Mouse (Mus musculus) Patski (cell line): ENCODE results near the gene Ifitm2. TPM values are rescaled to one million over a fixed set of nuclear protein-coding genes. Genes with fewer than 3 reads are reported as not detected.

Source experiments
- ATAC-seq: fragments of 100-300 bp; one replicate; pipeline ENCODE4 v1.8.0; 2021
- CTCF ChIA-PET: fragments of 350-600 bp; sonication (Branson Sonifier 250); formaldehyde crosslinking; loops from one replicate; lab custom pipeline; 2022; ENCODE audit warnings: inconsistent platforms; lab: Charles Lee
- POLR2A ChIA-PET: fragments of 350-600 bp; sonication (Branson Sonifier 250); formaldehyde crosslinking; loops from one replicate; lab custom pipeline; 2022; ENCODE audit warnings: antibody characterized with exemption, inconsistent platforms; lab: Charles Lee
- DNase-seq: peaks from one replicate; pipeline ENCODE4 v3.0.0-alpha.2; 2011; ENCODE audit warnings: low read depth, low spot score
- H3K27me3 ChIP-seq: fragments of 371-371 bp; one replicate; pipeline ENCODE4 v1.5.1; 2021
- CTCF ChIP-seq: fragments of 100-300 bp; IDR thresholded peaks from one replicate; pipeline ENCODE4 v1.5.1; 2021
- in situ Hi-C: fragments of 300-500 bp; cut with MboI; formaldehyde crosslinking; loops from 3 replicates; pipeline ENCODE4 v1.11.1; 2018; ENCODE audit warnings: low pct_unique_long_range_greater_than_20kb, mixed read lengths
- polyA plus RNA-seq: library from polyadenylated mRNA; unstranded; gene quantifications from one replicate; pipeline ENCODE4 v1.2.3, GENCODE M21; 2021

Ifitm2 gene
- polyA plus RNA-seq, 1 experiment from 2014 or later, result 257 TPM

DNA sequence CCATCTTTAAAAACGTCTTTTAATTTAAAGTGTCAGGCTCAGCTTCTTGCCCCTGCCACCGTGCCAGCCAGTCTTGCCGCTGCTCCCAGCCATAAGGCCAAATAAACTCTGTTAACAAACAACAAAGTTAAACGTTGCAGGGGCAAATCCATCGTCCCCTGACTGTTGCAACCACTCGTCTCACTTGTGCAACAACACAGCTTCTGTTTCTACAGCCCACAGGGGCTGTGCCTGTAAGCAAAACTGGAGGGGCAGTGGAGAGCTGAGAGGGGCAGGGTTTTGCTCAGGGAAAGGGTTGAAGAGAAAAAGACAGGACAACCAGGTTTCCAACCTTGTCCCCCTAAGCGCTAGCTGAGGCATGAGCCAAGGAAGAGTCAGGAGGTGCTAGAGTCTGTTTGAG is 47.6 kb downstream of the Ifitm2 start:
- no peak for ATAC-seq
- in situ Hi-C loops, result no loop called here
- TF ChIP-seq CTCF, result no peak
- POLR2A ChIA-PET, result no interaction called here
- no peak for DNase-seq
- CTCF ChIA-PET, result interaction anchor here (0.8 to 2.1 kb wide), 12 partner anchors 9 to 164 kb away, joined by 3 to 10 read pairs (median 4); partner anchors contain the start of genes B4galnt4 and Scgb1c1
- H3K27me3 ChIP-seq, result no peaks in the 10 kb centered on the region

DNA sequence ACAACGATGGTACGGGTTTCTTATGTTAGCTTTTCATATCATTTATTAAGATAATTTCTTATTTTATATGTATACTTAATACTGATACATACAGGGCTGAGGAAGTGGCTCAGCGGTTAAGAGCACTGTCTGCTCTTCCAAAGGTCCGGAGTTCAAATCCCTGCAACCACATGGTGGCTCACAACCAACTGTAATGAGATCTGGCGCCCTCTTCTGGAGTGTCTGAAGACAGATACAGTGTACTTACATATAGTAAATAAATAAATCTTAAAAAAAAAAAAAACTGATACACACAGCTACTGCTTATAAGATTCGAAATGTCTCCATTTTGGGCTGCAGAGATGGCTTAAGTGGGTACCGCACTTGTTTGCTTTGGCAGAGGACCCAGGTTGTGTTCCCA is 48.1 kb downstream of the Ifitm2 start:
- ChIA-PET POLR2A (no interaction called here), CTCF (interaction anchor here (1.1 to 2.0 kb wide), 8 partner anchors 9 to 153 kb away, joined by 3 to 8 read pairs (median 5); partner anchors contain the start of genes B4galnt4 and Scgb1c1)
- H3K27me3 ChIP-seq, result no peaks in the 10 kb centered on the region
- in situ Hi-C loops, result no loop called here
- DNase-seq (no peak), ATAC-seq (no peak)
- peak; percentile 44 for TF ChIP-seq CTCF

DNA sequence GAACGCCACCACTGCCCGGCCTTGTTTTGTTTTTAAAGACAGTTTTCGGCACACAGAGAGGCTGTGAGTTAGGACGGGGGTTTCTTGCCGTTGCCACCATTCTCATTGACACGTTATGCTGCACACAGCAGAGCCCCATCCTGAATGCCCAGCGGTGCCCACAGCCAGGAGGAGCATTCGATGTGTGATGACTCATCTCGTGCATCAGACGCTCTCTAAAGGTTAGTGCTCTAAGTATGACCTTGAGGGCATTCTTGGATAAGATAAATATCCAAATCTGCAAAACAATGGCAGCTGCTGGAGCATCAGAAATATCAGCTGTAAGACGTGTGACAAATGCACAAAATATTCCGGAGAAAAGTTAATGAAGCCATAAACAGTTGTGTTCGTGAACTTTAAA is 48.7 kb downstream of the Ifitm2 start:
- DNase-seq, result no peak
- POLR2A ChIA-PET, result no interaction called here
- no peak for ATAC-seq
- no peak for TF ChIP-seq CTCF
- H3K27me3 ChIP-seq, result no peaks in the 10 kb centered on the region
- in situ Hi-C loops, result no loop called here
- CTCF ChIA-PET, result interaction anchor here (1.1 to 2.0 kb wide), 4 partner anchors 8 to 62 kb away, joined by 3 to 7 read pairs (median 5); partner anchors contain the start of gene Scgb1c1

DNA sequence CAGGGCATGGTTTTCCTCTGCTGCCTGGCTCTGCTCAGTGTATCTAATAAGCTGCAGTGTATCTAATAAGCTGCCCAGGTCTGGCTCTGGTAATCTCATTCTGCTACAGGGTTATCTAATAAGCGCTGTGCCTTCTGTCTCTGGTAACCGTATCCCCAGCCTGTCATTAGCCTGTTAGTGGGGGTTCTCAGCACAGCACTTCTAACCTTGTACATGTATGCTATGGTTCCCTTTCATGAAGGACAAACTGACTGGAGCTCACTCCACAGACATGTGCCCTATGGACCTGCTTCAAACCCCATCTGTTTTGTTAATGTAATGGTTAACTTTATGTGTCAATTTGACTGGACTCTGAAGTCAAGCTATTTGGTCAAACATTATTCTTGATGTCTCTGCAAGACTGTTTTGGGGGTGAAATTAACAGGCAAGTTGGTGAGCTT is 50.1 kb downstream of the Ifitm2 start:
- ATAC-seq (no peak), DNase-seq (no peak)
- H3K27me3 ChIP-seq, result no peaks in the 10 kb centered on the region
- in situ Hi-C loops, result no loop called here
- TF ChIP-seq CTCF, result no peak
- CTCF ChIA-PET, result interaction anchor here (0.8 kb wide), 1 partner anchor 69 kb away, joined by 3 read pairs; no protein-coding TSS in a partner anchor
- POLR2A ChIA-PET, result interaction anchor here (0.6 kb wide), 1 partner anchor 11 kb away, joined by 3 read pairs; no protein-coding TSS in a partner anchor

Other genes with a start within 250 kb of the Ifitm2 start
- gene Cyp2e1, start 192.2 kb downstream of the Ifitm2 start, polyA plus RNA-seq, result not detected
- gene Syce1, start 168.1 kb downstream of the Ifitm2 start, polyA plus RNA-seq, result not detected
- gene Zfp941, start 133.8 kb downstream of the Ifitm2 start, polyA plus RNA-seq, result not detected
- gene Urah, start 121.0 kb downstream of the Ifitm2 start, polyA plus RNA-seq, result 0.18 TPM
- gene Scgb1c1, start 110.4 kb downstream of the Ifitm2 start, polyA plus RNA-seq, result 0.23 TPM
- gene Odf3, start 108.2 kb downstream of the Ifitm2 start, polyA plus RNA-seq, result 0.31 TPM
- not detected for gene Gm45785, start 99.7 kb downstream of the Ifitm2 start, polyA plus RNA-seq
- 67.0 TPM for gene Ric8a, start 99.0 kb downstream of the Ifitm2 start, polyA plus RNA-seq
- 28.0 TPM for gene Bet1l, start 98.4 kb downstream of the Ifitm2 start, polyA plus RNA-seq
- gene Psmd13, start 74.0 kb downstream of the Ifitm2 start, polyA plus RNA-seq, result 148 TPM
- 48.3 TPM for gene Sirt3, start 73.7 kb downstream of the Ifitm2 start, polyA plus RNA-seq
- not detected for gene Cox8b, start 55.5 kb downstream of the Ifitm2 start, polyA plus RNA-seq
- not detected for gene Nlrp6, start 35.1 kb downstream of the Ifitm2 start, polyA plus RNA-seq
- 18.3 TPM for gene Pgghg, start 14.6 kb downstream of the Ifitm2 start, polyA plus RNA-seq
- gene Ifitm5, start 5.7 kb downstream of the Ifitm2 start, polyA plus RNA-seq, result 0.30 TPM
- gene Gm45717, start 50 bp downstream of the Ifitm2 start, polyA plus RNA-seq, result 0.50 TPM
- 0.22 TPM for gene Ifitm1, start 11.2 kb upstream of the Ifitm2 start, polyA plus RNA-seq
- 8.6 TPM for gene Ifitm3, start 54.8 kb upstream of the Ifitm2 start, polyA plus RNA-seq
- 0.21 TPM for gene Ifitm6, start 61.9 kb upstream of the Ifitm2 start, polyA plus RNA-seq
- not detected for gene Gm17387, start 73.1 kb upstream of the Ifitm2 start, polyA plus RNA-seq
- gene B4galnt4, start 105.1 kb upstream of the Ifitm2 start, polyA plus RNA-seq, result 2.2 TPM
- gene Pkp3, start 122.2 kb upstream of the Ifitm2 start, polyA plus RNA-seq, result 2.2 TPM
- gene Sigirr, start 144.6 kb upstream of the Ifitm2 start, polyA plus RNA-seq, result 7.6 TPM
- gene Ano9, start 161.8 kb upstream of the Ifitm2 start, polyA plus RNA-seq, result 0.09 TPM
- gene Ptdss2, start 166.4 kb upstream of the Ifitm2 start, polyA plus RNA-seq, result 96.0 TPM
- 292 TPM for gene Rnh1, start 216.9 kb upstream of the Ifitm2 start, polyA plus RNA-seq
- 80.1 TPM for gene Hras, start 238.0 kb upstream of the Ifitm2 start, polyA plus RNA-seq
- gene Lrrc56, start 238.2 kb upstream of the Ifitm2 start, polyA plus RNA-seq, result 13.7 TPM